Mouse (Mus musculus) thymus, adult 2 months (tissue): ENCODE data around the gene Cubn. TPM values are rescaled to one million over a fixed set of nuclear protein-coding genes. Genes with fewer than 3 reads are reported as not detected.

Experiments used
- DNase-seq: peaks from one replicate; pipeline ENCODE4 v3.0.0; 2021
- H3K27ac ChIP-seq: fragments of 200-500 bp; 2 replicates; pipeline ENCODE4 v1.5.1; 2012; ENCODE audit warnings: low read length, control low read depth; ENCODE audit not compliant: control insufficient read depth, insufficient read depth
- H3K27me3 ChIP-seq: fragments of 200-500 bp; 2 replicates; pipeline ENCODE4 v1.6.1; 2012; ENCODE audit warnings: mild to moderate bottlenecking, low read length, moderate library complexity, mixed read lengths; ENCODE audit not compliant: control insufficient read depth, insufficient read depth
- H3K36me3 ChIP-seq: fragments of 200-500 bp; 2 replicates; pipeline ENCODE4 v1.6.1; 2012; ENCODE audit warnings: mild to moderate bottlenecking, low read length, moderate library complexity; ENCODE audit not compliant: control insufficient read depth, insufficient read depth
- H3K4me1 ChIP-seq: fragments of 200-500 bp; replicated peaks from 2 replicates; pipeline ENCODE4 v1.6.1; 2012; ENCODE audit warnings: low read length; ENCODE audit not compliant: control insufficient read depth, insufficient read depth
- H3K4me3 ChIP-seq: fragments of 200-500 bp; 2 replicates; pipeline ENCODE4 v1.5.1; 2012; ENCODE audit warnings: mild to moderate bottlenecking, low read length, control low read depth, moderate library complexity; ENCODE audit not compliant: control insufficient read depth, insufficient read depth
- CTCF ChIP-seq: fragments of 200-500 bp; IDR thresholded peaks from 2 replicates; pipeline ENCODE4 v1.5.1; 2012; ENCODE audit warnings: mild to moderate bottlenecking, control low read depth, low read length, moderate library complexity, borderline replicate concordance; ENCODE audit not compliant: control insufficient read depth, poor library complexity, insufficient read depth; ENCODE audit errors: extremely low read depth
- POLR2A ChIP-seq: fragments of 200-500 bp; IDR thresholded peaks from 2 replicates; pipeline ENCODE4 v1.6.1; 2012; ENCODE audit warnings: mild to moderate bottlenecking, low read length, control low read depth, moderate library complexity; ENCODE audit not compliant: control insufficient read depth, poor library complexity, insufficient read depth; ENCODE audit errors: extremely low read depth
- WGBS: fragments of 180-500 bp; shearing (Covaris S2); methylation state at CpG from one replicate; pipeline ENCODE4 v1.1.7; 2018; 5-methylcytosine and 5-hydroxymethylcytosine counted together
- polyA plus RNA-seq: library from polyadenylated mRNA; depleted of rRNA; stranded (reverse); fragments of >200 nt; gene quantifications from 2 replicates; pipeline ENCODE4 v1.2.3, GENCODE M21; 2012; rRNA removed

Cubn gene
- 0.05 and 0.06 TPM in 2 replicates for polyA plus RNA-seq

DNA sequence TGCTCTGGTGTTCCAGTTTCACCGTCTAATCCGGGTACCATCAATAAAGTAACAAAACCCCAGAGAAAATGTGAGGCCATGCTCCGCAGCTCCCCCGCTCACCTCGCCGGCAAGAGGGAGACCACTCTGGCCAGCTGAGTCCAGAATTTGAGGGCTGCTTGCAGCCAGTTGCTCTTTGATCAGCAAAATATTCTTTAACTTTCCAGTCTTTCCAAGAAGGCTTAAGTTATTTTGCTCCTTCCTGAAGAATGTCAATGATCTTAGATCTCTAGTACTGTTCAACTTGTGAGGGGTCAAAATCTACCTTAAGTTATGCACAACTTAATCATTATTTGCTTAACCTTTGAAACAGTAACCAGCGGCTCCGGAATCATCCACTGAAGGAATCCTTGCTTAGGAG, at the start of gene Cubn:
Gene Cubn (minus strand): TSS at position 80 of the 400 bp plus-strand sequence.
- no peaks in the 10 kb centered on the region for H3K27me3 ChIP-seq
- no peak within 1 kb of the TSS for H3K27ac ChIP-seq
- DNase-seq = no peak
- WGBS = 95% methylated on average over 8 of the region's 8 CpGs
- H3K4me3 ChIP-seq = no peak within 1 kb of the TSS
- no peaks in the 10 kb centered on the region for H3K36me3 ChIP-seq
- 0 out of 2 replicates have a peak, but pooled peaks cover 2% of the 10 kb centered on the region for H3K4me1 ChIP-seq
- TF ChIP-seq POLR2A (no peak), CTCF (no peak)

GRCm38 (mm10) chr2:13539860-13540259, 48.2 kb upstream of the Cubn start:
- TF ChIP-seq CTCF (no peak), POLR2A (no peak)
- H3K4me1 ChIP-seq = peaks cover 4% of the 10 kb centered on the region
- 49% methylated on average over 1 of the region's 1 CpGs for WGBS
- DNase-seq = no peak
- H3K27ac ChIP-seq = no peak overlapping the region
- H3K27me3 ChIP-seq = no peaks in the 10 kb centered on the region
- H3K4me3 ChIP-seq = no peak overlapping the region
- no peaks in the 10 kb centered on the region for H3K36me3 ChIP-seq

GRCm38 (mm10) chr2:13538704-13539377, 47.2 kb upstream of the Cubn start:
- 62% methylated on average over 6 of the region's 6 CpGs for WGBS
- peaks cover 4% of the 10 kb centered on the region for H3K4me1 ChIP-seq
- no peak overlapping the region; the same call in 1 of the 2 replicates for H3K27ac ChIP-seq
- TF ChIP-seq POLR2A (no peak), CTCF (no peak)
- H3K4me3 ChIP-seq = no peak overlapping the region
- no peaks in the 10 kb centered on the region for H3K36me3 ChIP-seq
- DNase-seq = no peak
- H3K27me3 ChIP-seq = no peaks in the 10 kb centered on the region

DNA sequence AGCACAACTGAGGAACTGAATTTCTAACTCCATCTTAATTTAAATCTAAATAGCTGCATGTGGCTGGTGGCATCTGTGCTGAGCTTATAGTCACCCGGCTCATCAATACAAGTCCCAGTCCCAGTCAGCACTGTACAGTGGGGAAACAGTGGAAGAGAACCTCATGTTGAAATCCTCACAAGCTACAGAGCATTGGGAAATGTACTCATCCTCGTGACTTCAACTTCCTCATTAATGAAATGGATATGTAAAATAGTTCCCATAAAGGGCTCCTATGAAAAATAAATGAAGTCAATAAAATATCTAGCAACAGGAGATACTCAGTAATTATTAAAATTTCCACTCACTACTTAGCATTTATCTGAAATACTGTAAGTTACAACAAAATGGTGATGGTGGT, 46.6 kb upstream of the Cubn start:
- no peak for DNase-seq
- Histone ChIP-seq H3K27me3 (no peaks in the 10 kb centered on the region), H3K36me3 (no peaks in the 10 kb centered on the region), H3K27ac (no peak overlapping the region), H3K4me3 (no peak overlapping the region), H3K4me1 (peaks cover 2% of the 10 kb centered on the region)
- 95% methylated on average over 2 of the region's 2 CpGs for WGBS
- TF ChIP-seq CTCF (no peak), POLR2A (no peak)

DNA sequence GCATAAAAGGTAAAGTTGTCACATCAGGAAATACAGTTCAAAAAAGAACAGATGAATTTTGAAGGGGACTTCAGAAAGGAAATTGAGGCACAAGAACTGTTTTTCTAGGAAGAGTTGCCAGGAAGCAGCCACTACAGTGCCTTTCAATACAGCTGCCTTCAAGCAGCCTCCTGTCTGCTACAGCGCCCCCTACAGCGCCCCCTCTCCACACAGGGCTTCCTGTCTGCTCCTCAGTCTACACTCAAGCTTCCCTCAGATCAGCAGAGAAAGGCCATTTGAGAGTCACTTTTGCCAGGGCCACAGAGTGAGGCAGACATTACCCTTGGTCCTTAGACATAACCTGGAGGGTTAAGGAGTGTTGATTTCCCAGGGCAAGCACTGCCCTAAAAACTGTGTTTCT, 46.1 kb upstream of the Cubn start:
- no peaks in the 10 kb centered on the region for H3K36me3 ChIP-seq
- H3K4me3 ChIP-seq = no peak overlapping the region
- no peak overlapping the region for H3K27ac ChIP-seq
- 54% methylated on average over 2 of the region's 2 CpGs for WGBS
- no peaks in the 10 kb centered on the region for H3K27me3 ChIP-seq
- TF ChIP-seq POLR2A = no peak
- TF ChIP-seq CTCF = peak; percentile 64; the same call in 1 of the 2 replicates
- peak; percentile 56 for DNase-seq
- peaks cover 2% of the 10 kb centered on the region for H3K4me1 ChIP-seq

GRCm38 (mm10) chr2:13536747-13537146, 45.1 kb upstream of the Cubn start:
- Histone ChIP-seq H3K36me3 (no peaks in the 10 kb centered on the region), H3K4me1 (peaks cover 2% of the 10 kb centered on the region), H3K27me3 (no peaks in the 10 kb centered on the region), H3K4me3 (no peak overlapping the region), H3K27ac (no peak overlapping the region)
- TF ChIP-seq CTCF = no peak
- TF ChIP-seq POLR2A = no peak
- no peak for DNase-seq
